Mouse (Mus musculus) heart, postnatal 10 days (tissue): ENCODE results near the gene Gm20388. TPM values are rescaled to one million over a fixed set of nuclear protein-coding genes. Genes with fewer than 3 reads are reported as not detected.

Experiments used
- DNase-seq, 2 experiments: peaks; one replicate each; pipeline ENCODE4 v3.0.0; 2021
- intact Hi-C: fragments of 180-260 bp; cut with DNase I; formaldehyde crosslinking; loops from one replicate; pipeline ENCODE4 v1.15.1; 2025
- total RNA-seq, 2 experiments: library from RNA; stranded (reverse); gene quantifications; 2 replicates each; pipeline ENCODE4 v1.2.3; 2021

Gene Gm20388
- total RNA-seq, 2 experiments from 2014 or later, result 2.0 to 2.2 TPM

GRCm38 (mm10) chr8:124348087-124348486 is 4437.4 kb downstream of the Gm20388 start:
- intact Hi-C loops, result loop anchor here (5.0 to 10.0 kb wide), 3 partner anchors 61 to 553 kb away; no protein-coding TSS in a partner anchor
- no peak for DNase-seq

GRCm38 (mm10) chr8:124349663-124350062 is 4439.0 kb downstream of the Gm20388 start:
- intact Hi-C loops, result loop anchor here (1.0 to 10.0 kb wide), 5 partner anchors 62 to 555 kb away; no protein-coding TSS in a partner anchor

GRCm38 (mm10) chr8:124351636-124352035 is 4441.0 kb downstream of the Gm20388 start:
- no peak for DNase-seq
- intact Hi-C loops, result no loop called here

More at GRCm38 (mm10) chr8:124349663-124350062, 4439.0 kb downstream of the Gm20388 start:
- peak; percentile 86 to 94 for DNase-seq

GRCm38 (mm10) chr8:124360911-124361310 is 4450.3 kb downstream of the Gm20388 start:
- DNase-seq, result no peak
- intact Hi-C loops, result no loop called here

- DNase-seq, result no peak
- intact Hi-C loops, result no loop called here
Observed at GRCm38 (mm10) chr8:124361773-124362427, 4451.3 kb downstream of the Gm20388 start.

- DNase-seq, result no peak
- intact Hi-C loops, result no loop called here
Observed at GRCm38 (mm10) chr8:124362589-124362988, 4451.9 kb downstream of the Gm20388 start.

GRCm38 (mm10) chr8:124363337-124363736 is 4452.7 kb downstream of the Gm20388 start:
- no peak for DNase-seq
- intact Hi-C loops, result no loop called here

GRCm38 (mm10) chr8:124368213-124368612 is 4457.6 kb downstream of the Gm20388 start:
- DNase-seq, result peak; percentile 66 to 82
- intact Hi-C loops, result no loop called here

GRCm38 (mm10) chr8:124370422-124371183 is 4460.0 kb downstream of the Gm20388 start:
- DNase-seq, result no peak
- intact Hi-C loops, result no loop called here

- no peak for DNase-seq
- intact Hi-C loops, result no loop called here
Observed at GRCm38 (mm10) chr8:124371410-124372123, 4460.9 kb downstream of the Gm20388 start.

GRCm38 (mm10) chr8:124373753-124374152 is 4463.1 kb downstream of the Gm20388 start:
- intact Hi-C loops, result no loop called here
- DNase-seq, result no peak

GRCm38 (mm10) chr8:124375168-124375567 is 4464.5 kb downstream of the Gm20388 start:
- DNase-seq, result peak; percentile 43 to 50
- intact Hi-C loops, result no loop called here

GRCm38 (mm10) chr8:124375727-124376126 is 4465.1 kb downstream of the Gm20388 start:
- intact Hi-C loops, result no loop called here
- peak; percentile 18 to 28 for DNase-seq

GRCm38 (mm10) chr8:124376406-124376805 is 4465.8 kb downstream of the Gm20388 start:
- intact Hi-C loops, result no loop called here
- no peak for DNase-seq

GRCm38 (mm10) chr8:124379289-124379688 is 4468.6 kb downstream of the Gm20388 start:
- DNase-seq, result no peak

GRCm38 (mm10) chr8:124382235-124382634 is 4471.6 kb downstream of the Gm20388 start:
- intact Hi-C loops, result no loop called here
- DNase-seq, result no peak

More at GRCm38 (mm10) chr8:124379289-124379688, 4468.6 kb downstream of the Gm20388 start:
- intact Hi-C loops, result no loop called here

- no peak for DNase-seq
- intact Hi-C loops, result no loop called here
Observed at GRCm38 (mm10) chr8:124384336-124384735, 4473.7 kb downstream of the Gm20388 start.

GRCm38 (mm10) chr8:124386225-124386899 is 4475.7 kb downstream of the Gm20388 start:
- intact Hi-C loops, result no loop called here
- DNase-seq, result no peak

GRCm38 (mm10) chr8:124389495-124389894 is 4478.9 kb downstream of the Gm20388 start:
- DNase-seq, result no peak
- intact Hi-C loops, result no loop called here

GRCm38 (mm10) chr8:124391191-124391590 is 4480.6 kb downstream of the Gm20388 start:
- intact Hi-C loops, result no loop called here
- DNase-seq, result no peak
